Mouse (Mus musculus) heart, embryonic 11.5 days (tissue): ENCODE results near the gene Ctbs. TPM values are rescaled to one million over a fixed set of nuclear protein-coding genes. Genes with fewer than 3 reads are reported as not detected.
A peak's percentile ranks its signal among the peaks of the same experiment; 100 is the strongest.

Source experiments
- ATAC-seq: fragments of 200-750 bp; cut with Nextera tagmentation; replicated peaks from 2 replicates; pipeline ENCODE4 v1.8.0; 2017; ENCODE audit warnings: moderate library complexity; ENCODE audit not compliant: insufficient number of reproducible peaks, low FRiP score, low TSS enrichment
- H3K27ac ChIP-seq: fragments of 300-500 bp; sonication (generic); 2 replicates; pipeline ENCODE4 v1.5.1; 2014; ENCODE audit warnings: mild to moderate bottlenecking, low read depth, low read length
- H3K27me3 ChIP-seq: fragments of 300-500 bp; sonication (generic); 2 replicates; pipeline ENCODE4 v1.6.1; 2014; ENCODE audit warnings: mild to moderate bottlenecking, low read length, mixed read lengths; ENCODE audit not compliant: control insufficient read depth, insufficient read depth
- H3K36me3 ChIP-seq: fragments of 300-500 bp; sonication (generic); 2 replicates; pipeline ENCODE4 v1.6.1; 2014; ENCODE audit warnings: mild to moderate bottlenecking, low read length, moderate library complexity, mixed read lengths; ENCODE audit not compliant: control insufficient read depth, insufficient read depth
- H3K4me1 ChIP-seq: fragments of 300-500 bp; sonication (generic); 2 replicates; pipeline ENCODE4 v1.6.1; 2014; ENCODE audit warnings: low read length; ENCODE audit not compliant: control insufficient read depth, insufficient read depth
- H3K4me2 ChIP-seq: fragments of 300-500 bp; sonication (generic); 2 replicates; pipeline ENCODE4 v1.6.1; 2014; ENCODE audit warnings: mild to moderate bottlenecking, moderate library complexity
- H3K4me3 ChIP-seq: fragments of 300-500 bp; sonication (generic); 2 replicates; pipeline ENCODE4 v1.5.1; 2014; ENCODE audit warnings: low read depth, low read length
- H3K9ac ChIP-seq: fragments of 300-500 bp; sonication (generic); 2 replicates; pipeline ENCODE4 v1.6.1; 2014; ENCODE audit warnings: mild to moderate bottlenecking, low read depth, low read length, moderate library complexity
- H3K9me3 ChIP-seq: fragments of 300-500 bp; sonication (generic); replicated peaks from 2 replicates; pipeline ENCODE4 v1.6.1; 2016; ENCODE audit warnings: low read length; ENCODE audit not compliant: control insufficient read depth
- WGBS: fragments of 180-500 bp; shearing (Covaris S2); extraction: QIAGEN DNeasy Blood & Tissue Kit; methylation state at CpG from one replicate; pipeline ENCODE4 v1.1.7; 2014; ENCODE audit not compliant: insufficient replicate concordance; 5-methylcytosine and 5-hydroxymethylcytosine counted together
- polyA plus RNA-seq: library from polyadenylated mRNA; unstranded; fragments of >200 nt; fragmentation: Nextera tagmentation; extraction: Ambion mirVana; gene quantifications from 2 replicates; pipeline ENCODE4 v1.2.1, GENCODE M21; 2014

Ctbs gene
- polyA plus RNA-seq, 1 experiment from 2014 or later: 10.8 TPM

DNA sequence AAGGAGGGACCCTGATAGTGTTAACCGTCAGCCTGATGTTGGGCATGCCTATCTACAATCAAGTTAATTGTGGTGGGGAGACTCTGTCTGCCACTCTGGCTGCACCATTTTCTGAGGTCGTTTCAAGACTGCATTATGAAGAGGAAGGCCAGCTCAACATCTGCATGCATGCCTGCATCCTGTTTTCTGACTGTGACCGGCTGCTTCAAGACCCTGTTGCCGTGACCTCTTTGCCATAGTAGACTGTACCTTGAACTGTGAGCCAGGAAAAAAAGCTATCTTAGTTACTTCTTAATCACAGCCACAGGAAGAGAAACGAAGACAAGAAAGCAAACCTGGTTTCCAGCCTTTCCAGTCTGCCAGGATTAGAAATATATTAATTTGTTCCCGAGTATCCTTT lies 626 bp upstream of the Ctbs start:
- H3K4me3 ChIP-seq: no peak overlapping the region
- no peaks in the 10 kb centered on the region for H3K9me3 ChIP-seq
- WGBS: 63% methylated on average over 6 of the region's 6 CpGs
- H3K9ac ChIP-seq: no peak overlapping the region
- peaks cover 12% of the 10 kb centered on the region; the same call in 1 of the 2 replicates for H3K4me1 ChIP-seq
- H3K4me2 ChIP-seq: no peak overlapping the region
- no peaks in the 10 kb centered on the region for H3K27me3 ChIP-seq
- ATAC-seq: no peak
- 0 out of 2 replicates have a peak, but pooled peaks cover 3% of the 10 kb centered on the region for H3K36me3 ChIP-seq
- H3K27ac ChIP-seq: no peak overlapping the region

DNA sequence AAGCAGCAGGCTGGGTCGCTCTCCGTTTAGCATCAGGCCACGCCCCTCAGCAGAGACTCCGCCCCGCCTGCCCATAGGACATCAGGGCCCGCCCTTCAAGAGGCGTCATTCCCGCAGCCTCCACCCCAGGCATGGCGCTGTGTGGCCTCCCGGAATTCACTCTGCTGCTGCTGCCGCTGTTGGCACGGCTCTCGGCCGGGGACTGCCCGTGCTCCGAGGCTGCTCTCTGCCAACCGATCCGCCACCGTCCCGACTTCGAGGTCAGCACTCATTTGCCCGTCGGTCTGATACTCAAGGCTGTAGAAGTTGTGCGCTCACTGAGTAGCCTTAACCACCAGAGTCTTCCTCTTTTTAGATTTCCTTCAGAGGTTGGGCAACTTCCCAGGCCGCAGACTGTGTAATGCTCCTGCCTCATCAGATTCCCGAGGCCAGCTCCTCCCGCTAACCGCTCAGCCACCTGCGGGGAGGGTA lies 811 bp downstream of the Ctbs start:
- Histone ChIP-seq H3K9ac (peak overlapping the region; percentile 82), H3K27me3 (no peaks in the 10 kb centered on the region), H3K4me3 (peak overlapping the region; percentile 74), H3K9me3 (no peaks in the 10 kb centered on the region), H3K4me1 (peaks cover 12% of the 10 kb centered on the region; the same call in 1 of the 2 replicates), H3K36me3 (0 out of 2 replicates have a peak, but pooled peaks cover 3% of the 10 kb centered on the region), H3K27ac (peak overlapping the region; percentile 83), H3K4me2 (peak overlapping the region; percentile 89)
- under 1% methylated on average over 29 of the region's 29 CpGs for WGBS
- peak; percentile 98 for ATAC-seq

GRCm38 (mm10) chr3:146451375-146451774 lies 1.8 kb downstream of the Ctbs start:
- H3K4me3 ChIP-seq: no peak overlapping the region
- no peaks in the 10 kb centered on the region for H3K36me3 ChIP-seq
- peaks cover 12% of the 10 kb centered on the region; the same call in 1 of the 2 replicates for H3K4me1 ChIP-seq
- WGBS: 85% methylated on average over 5 of the region's 5 CpGs
- no peak overlapping the region for H3K9ac ChIP-seq
- no peak overlapping the region for H3K27ac ChIP-seq
- H3K9me3 ChIP-seq: no peaks in the 10 kb centered on the region
- H3K4me2 ChIP-seq: no peak overlapping the region
- H3K27me3 ChIP-seq: no peaks in the 10 kb centered on the region
- ATAC-seq: no peak

DNA sequence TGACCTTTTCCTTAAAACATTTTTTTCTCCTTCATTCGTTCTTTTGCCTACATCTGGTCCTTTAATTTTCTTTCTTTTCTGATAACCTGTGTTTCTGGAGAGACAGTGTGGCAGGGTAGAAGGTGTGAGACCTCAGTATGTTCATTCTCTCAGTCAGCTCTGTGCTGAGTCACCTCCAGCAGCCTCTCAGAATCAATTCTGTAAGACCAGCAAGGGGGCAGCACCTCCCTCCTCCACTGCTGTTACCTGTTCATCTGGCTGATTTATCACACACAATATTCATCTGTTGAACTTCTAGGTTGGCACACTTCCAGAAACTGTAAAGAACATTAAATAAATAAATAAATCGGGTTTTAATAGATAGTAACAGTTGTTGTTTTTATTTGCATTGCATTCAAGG lies 13.3 kb downstream of the Ctbs start:
- Histone ChIP-seq H3K36me3 (no peaks in the 10 kb centered on the region), H3K27me3 (no peaks in the 10 kb centered on the region), H3K9ac (no peak overlapping the region), H3K4me2 (no peak overlapping the region), H3K9me3 (no peaks in the 10 kb centered on the region), H3K27ac (no peak overlapping the region), H3K4me3 (no peak overlapping the region), H3K4me1 (no peaks in the 10 kb centered on the region)
- WGBS: 55% methylated on average over 2 of the region's 2 CpGs
- ATAC-seq: no peak

GRCm38 (mm10) chr3:146469226-146469625 lies 19.6 kb downstream of the Ctbs start:
- Histone ChIP-seq H3K4me1 (no peaks in the 10 kb centered on the region), H3K27ac (no peak overlapping the region), H3K9me3 (no peaks in the 10 kb centered on the region), H3K4me2 (no peak overlapping the region), H3K4me3 (no peak overlapping the region), H3K36me3 (no peaks in the 10 kb centered on the region), H3K9ac (no peak overlapping the region), H3K27me3 (no peaks in the 10 kb centered on the region)
- no peak for ATAC-seq
- WGBS: 81% methylated on average over 2 of the region's 2 CpGs

DNA sequence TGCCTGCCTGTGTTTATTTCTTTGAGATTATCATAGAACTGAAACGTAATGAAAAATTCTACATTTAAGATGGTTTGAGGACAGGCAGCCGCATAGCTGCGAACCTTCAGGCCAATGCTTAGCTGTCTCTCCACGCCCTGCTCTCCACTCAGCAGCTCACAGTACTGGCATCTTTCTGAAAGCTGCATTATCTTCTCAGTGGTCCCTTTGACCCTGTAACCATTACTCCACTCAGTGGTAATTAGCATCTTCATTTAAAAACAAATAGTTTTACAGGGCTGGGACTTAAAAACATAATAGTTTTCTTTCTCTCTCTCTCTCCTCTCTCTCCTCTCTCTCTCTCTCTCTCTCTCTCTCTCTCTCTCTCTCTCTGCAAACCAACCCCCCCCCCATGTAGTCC lies 23.1 kb downstream of the Ctbs start:
- 67% methylated on average over 4 of the region's 4 CpGs for WGBS
- Histone ChIP-seq H3K27ac (no peak overlapping the region), H3K9ac (no peak overlapping the region), H3K4me2 (no peak overlapping the region), H3K4me3 (no peak overlapping the region), H3K9me3 (no peaks in the 10 kb centered on the region), H3K36me3 (no peaks in the 10 kb centered on the region), H3K27me3 (no peaks in the 10 kb centered on the region), H3K4me1 (no peaks in the 10 kb centered on the region)
- ATAC-seq: no peak

- no peaks in the 10 kb centered on the region for H3K9me3 ChIP-seq
- no peak overlapping the region for H3K9ac ChIP-seq
These were observed 24.1 kb downstream of the Ctbs start for GRCm38 (mm10) chr3:146473741-146474140.

DNA sequence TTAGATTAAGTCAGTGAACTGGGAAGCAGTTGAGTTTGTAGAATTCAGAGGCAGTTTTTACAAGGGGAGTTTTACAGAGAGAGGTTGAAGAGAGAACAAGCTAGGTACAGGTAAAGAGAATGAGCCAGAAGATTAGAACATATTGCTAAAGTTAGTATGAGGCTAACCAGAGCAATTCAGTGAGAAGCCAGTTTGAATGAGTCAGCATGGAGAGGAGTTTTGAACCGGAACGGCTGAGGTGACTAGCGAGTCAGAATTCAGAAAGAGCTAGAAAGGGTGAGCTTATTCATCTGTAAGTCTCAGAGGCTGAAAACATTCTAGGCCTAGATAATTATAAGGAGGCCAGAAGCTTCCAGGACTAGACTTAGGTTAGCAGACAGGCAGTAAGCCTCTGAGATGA lies 24.8 kb downstream of the Ctbs start:
- Histone ChIP-seq H3K4me1 (no peaks in the 10 kb centered on the region), H3K27me3 (no peaks in the 10 kb centered on the region)
- ATAC-seq: no peak

More at GRCm38 (mm10) chr3:146473741-146474140, 24.1 kb downstream of the Ctbs start:
- no peak for ATAC-seq
- Histone ChIP-seq H3K36me3 (no peaks in the 10 kb centered on the region), H3K27me3 (no peaks in the 10 kb centered on the region), H3K4me1 (no peaks in the 10 kb centered on the region), H3K4me2 (no peak overlapping the region), H3K4me3 (no peak overlapping the region), H3K27ac (no peak overlapping the region)

GRCm38 (mm10) chr3:146482044-146482443 lies 32.4 kb downstream of the Ctbs start:
- H3K9ac ChIP-seq: no peak overlapping the region
- H3K9me3 ChIP-seq: no peaks in the 10 kb centered on the region
- no peaks in the 10 kb centered on the region for H3K27me3 ChIP-seq
- H3K4me2 ChIP-seq: no peak overlapping the region
- no peaks in the 10 kb centered on the region for H3K36me3 ChIP-seq
- H3K4me3 ChIP-seq: no peak overlapping the region
- H3K27ac ChIP-seq: no peak overlapping the region
- H3K4me1 ChIP-seq: no peaks in the 10 kb centered on the region
- 68% methylated on average over 2 of the region's 2 CpGs for WGBS
- no peak for ATAC-seq

More for the DNA sequence above, 24.8 kb downstream of the Ctbs start:
- Histone ChIP-seq H3K36me3 (no peaks in the 10 kb centered on the region), H3K9ac (no peak overlapping the region), H3K27ac (no peak overlapping the region), H3K9me3 (no peaks in the 10 kb centered on the region), H3K4me2 (no peak overlapping the region), H3K4me3 (no peak overlapping the region)
- WGBS: 86% methylated on average over 3 of the region's 3 CpGs
